Mouse (Mus musculus) liver, postnatal 0 days (tissue): ENCODE results near the gene Nkain1. TPM values are rescaled to one million over a fixed set of nuclear protein-coding genes. Genes with fewer than 3 reads are reported as not detected.

Experiments used
- ATAC-seq: fragments of 200-750 bp; cut with Nextera tagmentation; 2 replicates; pipeline ENCODE4 v1.8.0; 2017; ENCODE audit warnings: mild to moderate bottlenecking, moderate library complexity
- DNase-seq: peaks from one replicate; pipeline ENCODE4 v3.0.0-alpha.2; 2016
- H3K27ac ChIP-seq: fragments of 300-500 bp; sonication (generic); 2 replicates; pipeline ENCODE4 v1.5.1; 2014; ENCODE audit warnings: antibody characterized with exemption, moderate library complexity, mild to moderate bottlenecking, low read depth
- H3K27me3 ChIP-seq: fragments of 300-500 bp; sonication (generic); 2 replicates; pipeline ENCODE4 v1.6.1; 2014; ENCODE audit warnings: low read length, control low read depth, mixed read lengths; ENCODE audit not compliant: insufficient read depth
- H3K36me3 ChIP-seq: fragments of 300-500 bp; sonication (generic); replicated peaks from 2 replicates; pipeline ENCODE4 v1.6.1; 2014; ENCODE audit warnings: mild to moderate bottlenecking, control low read depth, low read length, moderate library complexity, mixed read lengths; ENCODE audit not compliant: insufficient read depth
- H3K4me1 ChIP-seq: fragments of 300-500 bp; sonication (generic); 2 replicates; pipeline ENCODE4 v1.6.1; 2014; ENCODE audit warnings: antibody characterized with exemption, mild to moderate bottlenecking, control low read depth; ENCODE audit not compliant: insufficient read depth
- H3K4me2 ChIP-seq: fragments of 300-500 bp; sonication (generic); 2 replicates; pipeline ENCODE4 v1.6.1; 2014; ENCODE audit warnings: low read depth, mild to moderate bottlenecking, low read length, moderate library complexity, mixed read lengths
- H3K4me3 ChIP-seq: fragments of 300-500 bp; sonication (generic); 2 replicates; pipeline ENCODE4 v1.5.1; 2014; ENCODE audit warnings: low read depth, low read length
- H3K9ac ChIP-seq: fragments of 300-500 bp; sonication (generic); replicated peaks from 2 replicates; pipeline ENCODE4 v1.6.1; 2014; ENCODE audit warnings: mild to moderate bottlenecking, moderate library complexity
- H3K9me3 ChIP-seq: fragments of 300-500 bp; sonication (generic); 2 replicates; pipeline ENCODE4 v1.6.1; 2016; ENCODE audit warnings: mild to moderate bottlenecking, control low read depth, low read length, mixed read lengths
- CTCF ChIP-seq: sonication (generic); IDR thresholded peaks from 2 replicates; pipeline ENCODE4 v1.5.1; 2016; ENCODE audit warnings: antibody characterized with exemption, low read depth
- EP300 ChIP-seq: IDR thresholded peaks from 2 replicates; pipeline ENCODE4 v1.6.1; 2016; ENCODE audit warnings: antibody characterized with exemption, low read depth, mild to moderate bottlenecking
- WGBS: fragments of 180-500 bp; shearing (Covaris S2); extraction: QIAGEN DNeasy Blood & Tissue Kit; methylation state at CpG from one replicate; pipeline ENCODE4 v1.1.7; 2014; ENCODE audit not compliant: insufficient replicate concordance; 5-methylcytosine and 5-hydroxymethylcytosine counted together
- polyA plus RNA-seq: library from polyadenylated mRNA; unstranded; fragments of >200 nt; fragmentation: Nextera tagmentation; extraction: Ambion mirVana; gene quantifications from 2 replicates; pipeline ENCODE4 v1.2.1, GENCODE M21; 2015

Gene Nkain1
- polyA plus RNA-seq, 1 experiment from 2014 or later: not detected

DNA sequence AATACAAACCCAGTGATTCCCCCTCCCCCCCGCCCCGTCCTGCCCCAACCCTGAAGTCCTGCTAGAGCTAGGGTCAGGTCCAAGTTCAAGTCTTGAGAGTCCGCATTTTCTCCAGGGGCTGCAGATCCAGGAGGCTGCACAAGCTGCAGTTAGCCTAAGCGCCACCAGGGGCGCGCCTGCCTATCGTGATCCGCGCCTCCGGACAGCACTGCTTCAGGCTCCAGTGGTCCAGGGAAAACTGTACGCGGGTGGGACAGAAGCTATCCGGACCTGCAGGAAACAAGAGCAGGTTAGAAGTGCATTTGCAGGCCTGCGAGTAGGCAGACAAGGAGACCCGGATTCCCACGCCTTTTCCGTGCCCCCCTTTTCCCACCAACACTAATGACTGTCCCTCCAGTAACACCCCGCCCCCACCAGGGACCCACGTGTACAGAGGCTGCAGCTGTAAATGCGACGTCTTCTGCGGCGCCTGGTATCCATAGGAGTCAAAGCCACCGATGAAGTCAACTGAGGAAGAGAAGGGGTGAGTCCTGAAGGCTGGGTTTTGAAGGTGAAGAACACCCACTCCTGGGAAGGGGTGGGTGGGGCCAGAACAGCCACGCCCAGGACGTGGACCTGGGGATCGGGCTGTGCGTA, 42.2 kb downstream of the Nkain1 start:
- TF ChIP-seq EP300 (no peak), CTCF (peak; percentile 89)
- Histone ChIP-seq H3K27ac (no peak overlapping the region), H3K4me3 (no peak overlapping the region), H3K4me2 (peak overlapping the region; percentile 56), H3K9me3 (no peaks in the 10 kb centered on the region), H3K36me3 (no peaks in the 10 kb centered on the region), H3K9ac (no peak overlapping the region), H3K4me1 (peaks cover 4% of the 10 kb centered on the region; the same call in 1 of the 2 replicates), H3K27me3 (no peaks in the 10 kb centered on the region)
- DNase-seq (peak; percentile 77), ATAC-seq (no peak)
- 14% methylated on average over 28 of the region's 28 CpGs for WGBS

DNA sequence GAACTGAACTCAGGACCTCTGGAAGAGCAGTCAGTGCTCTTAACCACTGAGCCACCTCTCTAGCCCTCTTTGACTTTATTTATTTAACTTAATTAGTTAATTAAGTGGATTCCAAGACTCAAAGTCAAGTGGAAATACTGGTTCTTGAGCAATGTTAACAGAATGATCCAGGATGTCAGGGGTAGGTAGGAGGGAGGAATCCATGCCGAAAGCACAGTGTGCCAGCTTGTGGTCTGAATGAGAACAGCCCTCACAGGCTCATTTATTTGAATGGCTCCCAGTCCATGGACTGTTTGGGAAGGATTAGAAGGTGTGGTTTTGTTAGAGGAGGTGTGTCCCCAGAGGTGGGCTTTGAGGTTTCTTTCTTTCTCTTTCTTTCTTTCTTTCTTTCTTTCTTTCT, 46.2 kb downstream of the Nkain1 start:
- H3K9ac ChIP-seq: no peak overlapping the region
- H3K4me3 ChIP-seq: no peak overlapping the region
- WGBS: 65% methylated on average over 1 of the region's 1 CpGs
- H3K4me1 ChIP-seq: peaks cover 4% of the 10 kb centered on the region; the same call in 1 of the 2 replicates
- TF ChIP-seq CTCF (no peak), EP300 (no peak)
- no peak overlapping the region for H3K27ac ChIP-seq
- H3K27me3 ChIP-seq: no peaks in the 10 kb centered on the region
- ATAC-seq (no peak), DNase-seq (no peak)
- H3K36me3 ChIP-seq: no peaks in the 10 kb centered on the region
- no peaks in the 10 kb centered on the region for H3K9me3 ChIP-seq
- H3K4me2 ChIP-seq: no peak overlapping the region

DNA sequence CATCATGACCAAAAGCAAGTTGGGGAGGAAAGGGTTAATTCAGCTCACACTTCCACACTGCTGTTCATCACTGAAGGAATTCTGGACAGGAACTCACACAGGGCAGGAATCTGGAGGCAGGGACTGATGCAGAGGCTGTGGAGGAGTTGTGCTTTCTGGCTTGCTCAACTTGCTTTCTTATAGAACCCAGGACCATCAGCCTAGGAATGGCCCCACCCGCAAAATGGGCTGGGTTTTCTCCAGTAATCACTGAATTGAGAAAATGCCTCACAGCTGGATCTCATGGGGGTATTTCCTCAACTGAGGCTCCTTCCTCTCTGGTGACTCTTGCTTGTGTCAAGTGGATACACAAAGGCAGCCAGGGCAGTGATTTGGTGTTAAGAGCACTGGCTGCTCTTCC, 48.9 kb downstream of the Nkain1 start:
- ATAC-seq (no peak), DNase-seq (no peak)
- H3K27me3 ChIP-seq: no peaks in the 10 kb centered on the region
- no peak for TF ChIP-seq EP300
- TF ChIP-seq CTCF: no peak
- H3K9me3 ChIP-seq: no peaks in the 10 kb centered on the region
- no peak overlapping the region for H3K27ac ChIP-seq
- H3K4me1 ChIP-seq: peaks cover 5% of the 10 kb centered on the region
- H3K36me3 ChIP-seq: no peaks in the 10 kb centered on the region
- WGBS: 59% methylated on average over 1 of the region's 1 CpGs
- H3K4me2 ChIP-seq: no peak overlapping the region
- H3K4me3 ChIP-seq: no peak overlapping the region
- H3K9ac ChIP-seq: no peak overlapping the region

DNA sequence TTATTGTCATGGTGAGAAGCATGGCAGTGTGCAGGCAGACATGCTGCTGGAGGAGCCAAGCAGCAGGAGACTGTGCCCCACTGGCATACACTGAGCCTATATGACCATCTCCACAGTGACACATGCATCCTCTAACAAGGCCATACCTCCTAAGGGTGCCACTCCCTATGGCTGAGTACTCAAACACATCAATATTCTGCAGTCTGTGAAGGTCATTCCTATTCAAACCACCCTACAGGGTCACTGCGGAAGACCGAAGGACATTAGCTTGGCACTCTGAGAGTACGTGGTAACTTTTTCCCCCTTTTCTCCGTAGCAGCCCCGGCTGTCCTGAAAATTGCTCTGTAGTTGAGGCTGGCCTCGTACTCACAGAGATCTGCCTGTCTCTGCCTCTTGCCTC, 52.5 kb downstream of the Nkain1 start:
- TF ChIP-seq EP300 (no peak), CTCF (no peak)
- H3K4me1 ChIP-seq: peaks cover 10% of the 10 kb centered on the region
- H3K9me3 ChIP-seq: no peaks in the 10 kb centered on the region
- H3K4me2 ChIP-seq: no peak overlapping the region
- H3K36me3 ChIP-seq: no peaks in the 10 kb centered on the region
- no peak overlapping the region for H3K27ac ChIP-seq
- 91% methylated on average over 6 of the region's 6 CpGs for WGBS
- H3K4me3 ChIP-seq: no peak overlapping the region
- ATAC-seq (no peak), DNase-seq (no peak)
- H3K9ac ChIP-seq: no peak overlapping the region
- no peaks in the 10 kb centered on the region for H3K27me3 ChIP-seq

DNA sequence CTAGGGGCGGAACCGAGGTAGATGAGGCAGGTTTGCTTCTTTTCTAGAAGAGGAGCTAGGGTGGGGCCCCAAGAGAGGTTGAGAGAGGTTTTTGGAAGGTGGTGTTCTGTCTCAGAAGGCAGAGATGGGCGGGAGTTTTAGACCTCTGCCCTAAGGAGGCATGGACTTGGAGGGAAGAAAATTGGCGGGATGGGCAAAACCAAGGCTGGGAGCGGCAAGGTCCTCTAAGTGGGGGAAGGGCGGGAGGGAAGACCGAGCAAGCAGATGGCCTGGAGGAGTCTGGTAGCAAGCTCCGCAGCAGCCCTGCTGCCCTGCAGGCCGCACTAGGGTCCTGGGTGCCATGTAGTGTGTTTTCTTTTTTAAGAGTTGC, 53.5 kb downstream of the Nkain1 start:
- Histone ChIP-seq H3K4me3 (peak overlapping the region; percentile 56), H3K27me3 (no peaks in the 10 kb centered on the region), H3K27ac (no peak overlapping the region), H3K9ac (0 out of 2 replicates have a peak overlapping the region, but pooled peaks have one; percentile 2), H3K4me1 (peaks cover 10% of the 10 kb centered on the region), H3K4me2 (peak overlapping the region; percentile 85), H3K9me3 (no peaks in the 10 kb centered on the region), H3K36me3 (no peaks in the 10 kb centered on the region)
- TF ChIP-seq EP300 (no peak), CTCF (no peak)
- whole genome bisulfite sequencing: under 1% methylated on average over 9 of the region's 9 CpGs
- ATAC-seq (peak; percentile 26; the same call in 1 of the 2 replicates), DNase-seq (no peak)

DNA sequence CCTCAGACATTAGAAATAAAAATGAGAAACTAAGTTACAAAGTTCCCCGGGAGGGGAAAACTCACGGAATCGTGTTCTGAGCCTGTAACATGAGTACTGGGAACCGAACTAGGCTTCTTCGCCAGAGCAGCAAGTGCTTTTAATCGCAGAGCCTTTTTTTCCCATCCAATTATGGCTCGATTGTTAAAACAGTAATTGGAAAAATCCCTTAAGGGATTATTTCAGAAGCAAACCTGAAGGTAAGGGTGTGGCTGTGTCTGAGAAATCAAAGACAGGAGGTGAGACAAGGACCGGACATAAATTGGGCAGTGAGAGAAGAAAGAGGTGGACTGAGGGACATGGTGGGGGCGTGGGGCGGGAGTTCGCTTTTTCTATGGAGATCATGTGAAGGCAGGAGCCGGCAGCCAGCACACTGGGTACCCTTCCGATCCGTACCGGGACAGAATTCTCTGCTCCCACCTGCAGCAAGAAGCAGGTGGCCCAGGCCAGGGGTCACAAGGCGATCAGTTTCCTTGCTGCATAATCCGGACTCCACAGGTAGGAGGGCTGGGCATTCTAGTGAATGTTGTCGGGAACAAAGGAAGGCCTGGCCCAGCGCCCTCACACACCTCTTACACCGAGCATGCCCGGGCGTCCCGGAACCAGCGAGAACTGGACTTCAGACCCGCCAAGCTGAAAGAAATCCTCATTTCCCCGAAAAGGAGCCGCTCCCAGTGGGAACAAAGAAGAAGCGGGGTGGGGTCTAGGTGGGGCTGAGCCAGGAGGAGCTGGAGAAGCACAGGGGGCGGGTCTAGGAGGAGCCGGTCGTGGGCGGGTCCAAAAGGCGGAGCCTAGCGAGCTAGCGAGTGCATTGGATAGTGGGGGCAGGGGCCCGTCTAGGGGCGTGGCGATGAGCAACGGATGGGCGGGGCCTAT, 54.1 kb downstream of the Nkain1 start:
- 4% methylated on average over 40 of the region's 40 CpGs for WGBS
- Histone ChIP-seq H3K9ac (peak overlapping the region; percentile 48; the same call in 1 of the 2 replicates), H3K4me2 (peak overlapping the region; percentile 85), H3K27ac (no peak overlapping the region), H3K36me3 (no peaks in the 10 kb centered on the region), H3K4me3 (peak overlapping the region; percentile 56), H3K9me3 (no peaks in the 10 kb centered on the region), H3K27me3 (no peaks in the 10 kb centered on the region), H3K4me1 (peaks cover 10% of the 10 kb centered on the region)
- DNase-seq (peak; percentile 96), ATAC-seq (peak; percentile 99)
- TF ChIP-seq EP300 (no peak), CTCF (no peak)
